Mouse (Mus musculus) liver, adult 2 months (tissue): Measurements from ENCODE around the gene Pes1. TPM values are rescaled to one million over a fixed set of nuclear protein-coding genes. Genes with fewer than 3 reads are reported as not detected.
A peak's percentile ranks its signal among the peaks of the same experiment; 100 is the strongest.

ENCODE experiments used
- DNase-seq: peaks from one replicate; pipeline ENCODE4 v3.0.0-alpha.2; 2011; ENCODE audit warnings: low read depth, low spot score; ENCODE audit errors: extremely low read depth
- H3K27ac ChIP-seq: fragments of 200-500 bp; replicated peaks from 2 replicates; pipeline ENCODE4 v1.5.1; 2012; ENCODE audit warnings: low read depth, mild to moderate bottlenecking, control low read depth, inconsistent platforms, low read length; ENCODE audit not compliant: insufficient read depth
- H3K27me3 ChIP-seq: fragments of 200-500 bp; 2 replicates; pipeline ENCODE4 v1.6.1; 2012; ENCODE audit warnings: mild to moderate bottlenecking, moderate library complexity, low read length, inconsistent platforms; ENCODE audit not compliant: control insufficient read depth, insufficient read depth
- H3K36me3 ChIP-seq: fragments of 200-500 bp; 2 replicates; pipeline ENCODE4 v1.6.1; 2012; ENCODE audit warnings: low read length, inconsistent platforms; ENCODE audit not compliant: control insufficient read depth, insufficient read depth
- H3K4me1 ChIP-seq: fragments of 200-500 bp; 2 replicates; pipeline ENCODE4 v1.6.1; 2011; ENCODE audit warnings: low read length; ENCODE audit not compliant: control insufficient read depth, insufficient read depth
- H3K4me3 ChIP-seq: fragments of 200-500 bp; 2 replicates; pipeline ENCODE4 v1.5.1; 2011; ENCODE audit warnings: low read depth, mild to moderate bottlenecking, control low read depth, low read length, moderate library complexity; ENCODE audit not compliant: insufficient read depth
- H3K79me2 ChIP-seq: fragments of 200-500 bp; 2 replicates; pipeline ENCODE4 v1.6.1; 2012; ENCODE audit warnings: inconsistent platforms, mild to moderate bottlenecking, low read length, moderate library complexity; ENCODE audit not compliant: control insufficient read depth, insufficient read depth
- H3K9ac ChIP-seq: fragments of 200-500 bp; 2 replicates; pipeline ENCODE4 v1.6.1; 2012; ENCODE audit warnings: low read depth, mild to moderate bottlenecking, control low read depth, inconsistent platforms, low read length
- CTCF ChIP-seq: fragments of 200-500 bp; IDR thresholded peaks from 2 replicates; pipeline ENCODE4 v1.5.1; 2011; ENCODE audit warnings: low read depth, low read length, control low read depth
- POLR2A ChIP-seq: fragments of 200-500 bp; IDR thresholded peaks from 2 replicates; pipeline ENCODE4 v1.6.1; 2011; ENCODE audit warnings: low read length, control low read depth; ENCODE audit not compliant: insufficient read depth; ENCODE audit errors: extremely low read depth
- WGBS: fragments of 180-500 bp; shearing (Covaris S2); methylation state at CpG from one replicate; pipeline ENCODE4 v1.1.7; 2018; 5-methylcytosine and 5-hydroxymethylcytosine counted together
- polyA plus RNA-seq: library from polyadenylated mRNA; depleted of rRNA; stranded (reverse); fragments of >200 nt; gene quantifications from 2 replicates; pipeline ENCODE4 v1.2.3, GENCODE M21; 2012
- total RNA-seq: library from RNA; depleted of rRNA; stranded (reverse); fragments of >200 nt; gene quantifications from 2 replicates; pipeline ENCODE4 v1.2.3, GENCODE M21; 2014

Gene Pes1
- total and polyA plus RNA-seq, 2 experiments: 20.8 to 22.2 TPM

DNA sequence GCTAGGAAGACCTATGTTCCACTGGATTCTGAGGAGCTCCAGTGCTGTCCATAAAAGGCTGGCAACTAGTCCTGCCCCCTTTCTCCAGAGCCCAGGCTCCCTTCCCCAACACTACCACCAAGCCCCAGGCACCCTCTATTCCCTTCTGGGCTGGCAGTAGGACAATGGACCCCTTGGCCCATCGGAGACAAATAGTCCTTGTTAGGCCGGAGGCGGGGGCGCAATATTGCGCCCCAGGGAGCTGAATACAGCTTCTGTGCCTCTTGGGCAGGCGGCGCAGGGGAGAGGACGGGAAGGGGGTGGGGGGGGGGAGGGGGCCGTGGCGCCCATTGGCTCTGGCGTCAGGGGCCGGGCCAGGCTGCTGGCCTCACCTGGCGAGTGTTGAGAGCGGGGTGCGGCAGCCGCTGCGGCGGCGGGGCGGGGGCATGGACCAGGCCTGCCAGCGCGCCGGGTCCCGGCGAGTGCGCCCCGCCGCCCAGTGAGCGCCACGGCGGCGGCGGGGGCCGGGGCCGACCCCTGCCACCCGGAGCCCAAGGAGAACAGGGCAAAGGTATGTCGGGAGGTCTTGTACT lies 19.6 kb downstream of the Pes1 start, which contains the start of gene Gal3st1:
Gene Gal3st1 (plus strand): TSS at position 346 of the 572 bp plus-strand sequence.
- no peak for DNase-seq
- H3K4me1 ChIP-seq: peaks cover 3% of the 10 kb centered on the region; the same call in 1 of the 2 replicates
- no peaks in the 10 kb centered on the region for H3K79me2 ChIP-seq
- H3K9ac ChIP-seq: peak within 1 kb of the TSS; percentile 58
- WGBS: 2% methylated on average over 37 of the region's 37 CpGs
- H3K4me3 ChIP-seq: peak within 1 kb of the TSS; percentile 65
- TF ChIP-seq POLR2A (no peak), CTCF (no peak)
- peaks cover 10% of the 10 kb centered on the region for H3K36me3 ChIP-seq
- H3K27me3 ChIP-seq: no peaks in the 10 kb centered on the region
- H3K27ac ChIP-seq: 0 out of 2 replicates have a peak within 1 kb of the TSS, but pooled peaks have one; percentile 22

DNA sequence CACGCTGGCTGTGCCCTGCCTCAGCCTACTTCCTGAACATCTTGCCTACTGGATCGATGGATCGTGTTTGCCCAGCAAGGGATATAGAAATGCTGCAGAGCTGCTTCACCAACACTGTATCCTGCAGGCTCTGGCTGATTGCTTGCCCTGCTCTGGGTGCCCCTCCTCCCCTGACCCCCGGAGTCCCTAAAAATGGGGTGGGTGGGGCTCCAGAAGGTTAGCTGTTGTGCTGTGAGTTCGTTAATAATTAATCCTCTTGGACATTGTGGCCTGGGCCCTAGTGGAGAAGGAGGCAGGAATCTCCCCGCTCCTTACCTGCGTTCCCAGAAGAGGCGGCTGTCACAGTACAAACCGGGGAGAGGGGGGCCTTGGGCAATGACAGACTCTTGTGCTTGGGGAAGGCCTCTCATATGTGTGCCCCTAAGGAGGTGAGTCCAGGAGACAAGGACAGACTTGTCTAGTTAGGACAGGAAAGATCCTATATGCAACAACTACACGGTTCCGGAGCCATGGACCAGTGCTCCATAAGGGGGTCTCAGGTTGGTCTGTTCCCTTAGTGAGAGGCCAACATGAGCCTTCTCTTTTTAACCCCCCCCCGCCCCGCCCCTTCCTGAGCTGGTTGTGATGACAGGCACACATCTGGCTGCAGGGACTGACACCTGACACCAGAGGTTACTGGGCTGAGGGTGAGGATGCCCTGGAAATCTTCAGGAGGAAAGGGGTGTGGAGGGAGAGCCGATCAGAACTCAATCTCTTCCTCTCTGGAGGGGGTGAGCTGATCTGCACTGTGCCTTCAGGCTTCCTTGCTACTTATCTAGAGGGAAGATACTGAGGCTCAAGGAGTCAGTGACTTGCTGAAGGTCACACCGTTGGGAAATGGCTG lies 20.3 kb downstream of the Pes1 start:
- Histone ChIP-seq H3K36me3 (peaks cover 6% of the 10 kb centered on the region), H3K27ac (0 out of 2 replicates have a peak overlapping the region, but pooled peaks have one; percentile 22), H3K9ac (peak overlapping the region; percentile 58), H3K27me3 (no peaks in the 10 kb centered on the region), H3K4me3 (peak overlapping the region; percentile 65), H3K79me2 (no peaks in the 10 kb centered on the region), H3K4me1 (peaks cover 3% of the 10 kb centered on the region; the same call in 1 of the 2 replicates)
- TF ChIP-seq POLR2A: no peak
- DNase-seq: peak; percentile 65
- 8% methylated on average over 15 of the region's 15 CpGs for WGBS

DNA sequence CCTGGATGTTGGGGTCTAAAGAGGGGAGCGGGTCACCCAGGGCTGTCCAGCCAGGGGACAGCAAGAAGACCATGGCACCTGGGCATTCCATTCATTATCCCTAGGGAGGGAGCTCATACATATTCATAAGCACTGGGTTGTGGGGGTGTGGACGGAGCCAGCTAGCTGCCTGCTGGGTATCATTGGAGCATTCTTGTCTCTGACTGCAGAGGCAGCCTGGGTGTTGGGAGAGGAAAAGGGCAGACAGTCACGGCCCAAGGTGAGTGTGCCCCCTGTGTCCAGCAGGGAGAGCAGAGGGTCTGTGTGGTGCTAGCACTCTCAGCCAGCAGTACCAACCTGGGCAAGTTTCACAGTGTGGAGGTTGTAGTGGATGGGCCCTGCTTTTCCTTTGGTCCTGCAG lies 26.0 kb downstream of the Pes1 start:
- no peak for DNase-seq
- Histone ChIP-seq H3K4me3 (no peak overlapping the region), H3K36me3 (no peaks in the 10 kb centered on the region), H3K27ac (no peak overlapping the region), H3K4me1 (no peaks in the 10 kb centered on the region), H3K9ac (no peak overlapping the region), H3K27me3 (no peaks in the 10 kb centered on the region), H3K79me2 (no peaks in the 10 kb centered on the region)
- TF ChIP-seq POLR2A: no peak
- no peak for TF ChIP-seq CTCF
- 87% methylated on average over 3 of the region's 3 CpGs for WGBS

DNA sequence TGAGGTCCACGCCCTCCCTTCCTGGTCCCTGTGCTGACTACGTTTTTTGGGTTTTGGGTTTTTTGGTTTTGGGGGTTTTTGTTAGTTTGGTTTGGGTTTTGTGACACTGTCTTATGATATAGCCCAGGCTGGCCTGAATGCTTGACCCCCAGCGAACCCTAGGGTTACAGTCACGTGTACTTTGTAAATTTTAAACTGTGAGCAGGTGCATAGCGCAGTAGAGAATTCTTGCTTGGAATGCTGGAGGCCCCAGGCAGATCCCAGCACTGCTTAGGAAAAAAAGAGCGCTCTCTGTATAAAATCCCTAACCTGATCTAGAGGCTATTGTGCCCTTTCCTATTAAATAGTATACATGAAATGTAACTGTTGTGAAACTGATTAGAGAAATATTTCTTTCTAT lies 29.4 kb downstream of the Pes1 start:
- H3K9ac ChIP-seq: no peak overlapping the region
- no peak overlapping the region for H3K27ac ChIP-seq
- WGBS: 81% methylated on average over 6 of the region's 6 CpGs
- H3K27me3 ChIP-seq: no peaks in the 10 kb centered on the region
- TF ChIP-seq POLR2A (no peak), CTCF (no peak)
- no peaks in the 10 kb centered on the region for H3K36me3 ChIP-seq
- H3K4me3 ChIP-seq: no peak overlapping the region
- H3K79me2 ChIP-seq: no peaks in the 10 kb centered on the region
- DNase-seq: no peak
- H3K4me1 ChIP-seq: no peaks in the 10 kb centered on the region

DNA sequence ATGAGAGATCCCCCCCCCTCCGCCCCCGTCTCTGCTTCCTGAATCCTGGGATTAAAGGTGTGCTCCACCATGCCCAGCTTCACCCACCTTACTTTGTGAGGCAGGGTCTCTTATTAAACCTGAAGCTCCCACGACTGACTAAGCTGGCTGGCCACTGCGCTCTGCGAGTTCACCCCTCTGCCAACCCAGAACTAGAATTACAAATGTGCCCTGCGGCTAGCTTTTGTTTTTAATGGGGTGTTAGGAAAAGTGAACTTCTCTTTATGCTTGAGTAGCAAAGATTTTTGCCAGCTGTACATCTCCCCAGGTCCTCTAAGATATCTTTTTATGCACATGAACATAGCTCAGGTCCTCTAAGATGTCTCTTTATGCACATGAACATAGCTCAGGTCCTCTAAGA lies 30.1 kb downstream of the Pes1 start:
- H3K4me1 ChIP-seq: no peaks in the 10 kb centered on the region
- H3K79me2 ChIP-seq: no peaks in the 10 kb centered on the region
- DNase-seq: no peak
- no peaks in the 10 kb centered on the region for H3K36me3 ChIP-seq
- H3K4me3 ChIP-seq: no peak overlapping the region
- no peak overlapping the region for H3K9ac ChIP-seq
- H3K27ac ChIP-seq: no peak overlapping the region
- no peaks in the 10 kb centered on the region for H3K27me3 ChIP-seq
- no peak for TF ChIP-seq CTCF
- no peak for TF ChIP-seq POLR2A
- 87% methylated on average over 6 of the region's 6 CpGs for WGBS

DNA sequence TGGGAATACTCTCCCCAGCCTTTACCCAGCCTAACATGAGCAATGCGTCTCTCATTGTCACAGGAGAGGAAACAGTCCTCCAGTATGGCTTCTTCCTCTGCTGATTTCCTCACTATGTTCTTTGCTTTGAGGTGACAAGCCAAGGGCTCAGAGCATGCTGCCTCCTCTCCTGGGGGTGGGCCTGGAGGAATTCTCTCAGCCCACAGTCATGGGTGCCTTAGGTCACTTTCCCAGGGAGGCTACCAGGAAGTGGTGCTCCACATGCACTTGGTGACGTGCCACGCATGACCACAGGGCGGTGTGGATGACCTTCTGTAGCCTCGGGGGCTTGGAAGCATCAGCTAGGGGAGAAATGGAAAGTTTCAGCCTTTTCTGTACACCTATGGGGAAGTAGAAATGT lies 31.7 kb downstream of the Pes1 start:
- no peak overlapping the region for H3K4me3 ChIP-seq
- DNase-seq: no peak
- H3K27me3 ChIP-seq: no peaks in the 10 kb centered on the region
- no peak overlapping the region for H3K9ac ChIP-seq
- H3K27ac ChIP-seq: no peak overlapping the region
- WGBS: 80% methylated on average over 5 of the region's 5 CpGs
- no peak for TF ChIP-seq POLR2A
- TF ChIP-seq CTCF: no peak
- no peaks in the 10 kb centered on the region for H3K4me1 ChIP-seq
- no peaks in the 10 kb centered on the region for H3K36me3 ChIP-seq
- no peaks in the 10 kb centered on the region for H3K79me2 ChIP-seq
